Mouse (Mus musculus) brain, embryonic 18.5 days (tissue): Measurements from ENCODE around the gene Cep68.
"Not testable (repeated sequence)": the region's sequence is repeated elsewhere in the genome, so short reads cannot be mapped to it uniquely, and the experiment has no call there.

Source experiments
- DNase-seq: peaks from one replicate; pipeline ENCODE4 v3.0.0-alpha.2; 2012; ENCODE audit warnings: low read depth, low spot score

The Cep68 gene

DNA sequence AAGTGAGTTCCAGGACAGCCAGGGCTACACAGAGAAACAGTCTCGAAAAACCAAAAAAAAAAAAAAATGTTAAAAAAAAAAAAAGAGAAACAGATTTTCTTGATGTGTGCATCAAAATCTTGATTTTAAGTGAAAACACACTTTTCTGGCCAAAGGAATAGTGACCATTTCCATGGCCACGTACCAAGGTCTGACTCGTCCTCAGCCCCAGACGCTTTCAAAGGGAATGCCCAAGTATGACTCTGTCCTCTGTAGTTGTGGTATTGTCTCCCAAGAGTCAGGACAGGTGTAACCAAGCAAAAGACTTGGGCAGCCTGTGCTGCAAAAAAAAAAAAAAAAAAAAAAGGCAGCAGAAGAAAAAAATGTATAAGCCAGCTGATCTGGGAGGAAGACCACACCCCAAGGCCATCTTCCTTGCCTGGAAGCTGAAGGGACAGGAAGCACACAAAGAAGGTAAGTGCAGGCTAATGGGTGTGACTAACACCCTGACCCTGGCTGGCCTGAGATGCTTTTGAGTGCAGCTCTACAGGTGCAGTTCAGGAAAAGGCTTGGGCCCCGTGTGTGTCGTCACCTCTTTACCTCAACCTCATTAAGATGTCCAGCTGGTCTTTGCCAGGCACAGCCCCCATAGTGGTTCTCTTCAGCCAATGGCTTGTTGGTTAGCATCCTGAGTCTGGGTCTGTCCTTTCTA lies 6.7 kb downstream of the Cep68 start:
- DNase-seq, result no peak

GRCm38 (mm10) chr11:20241311-20241710 lies 7.9 kb downstream of the Cep68 start:
- DNase-seq, result no peak

DNA sequence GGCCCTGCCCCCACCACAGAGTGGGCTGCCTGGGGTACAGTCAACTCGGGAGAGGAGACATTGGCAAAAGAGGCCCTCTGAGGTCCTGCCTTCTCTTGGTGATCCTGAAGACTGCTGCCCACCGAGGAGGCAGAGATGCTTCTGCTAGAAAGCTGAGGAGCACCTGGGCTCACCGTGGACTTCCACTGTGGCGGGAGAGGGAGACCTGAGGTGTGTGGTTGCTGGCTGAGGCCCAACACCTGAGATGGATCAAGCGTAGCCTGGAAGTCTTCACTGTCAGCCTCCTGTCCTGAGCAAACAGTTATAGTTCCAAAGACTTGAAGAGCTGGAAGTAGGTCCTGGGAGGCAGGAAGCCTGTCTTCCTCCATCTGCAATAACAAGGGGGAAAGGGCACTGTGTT lies 8.9 kb downstream of the Cep68 start:
- no peak for DNase-seq

DNA sequence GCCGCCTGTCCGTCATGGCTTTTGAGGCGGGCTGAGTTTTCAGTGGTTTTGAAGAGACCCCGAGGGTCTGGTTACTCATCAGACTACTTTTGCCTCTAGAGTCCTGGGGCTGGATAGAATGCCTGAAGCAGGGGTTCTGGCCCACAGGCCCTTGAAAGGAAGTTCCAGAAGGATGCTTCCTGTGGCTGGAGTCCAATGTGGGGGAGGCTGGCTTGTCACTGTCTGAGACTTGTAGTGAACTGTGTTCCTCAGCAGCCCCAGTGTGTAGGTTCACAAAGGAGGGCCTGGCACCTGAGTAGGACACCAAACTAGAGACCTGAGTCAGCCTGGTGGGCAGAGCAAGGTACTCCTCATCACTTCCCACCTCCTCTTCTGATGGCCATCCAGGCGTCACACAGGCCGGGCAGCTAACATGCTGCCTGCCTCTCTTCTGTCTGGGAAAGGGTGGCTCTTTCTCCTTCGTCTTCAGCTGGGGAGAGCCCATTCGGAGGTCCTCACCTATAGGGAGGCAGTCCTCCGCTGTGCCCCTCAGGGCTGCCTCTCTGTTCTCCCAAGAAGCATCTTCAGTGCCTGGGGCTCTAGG lies 9.9 kb downstream of the Cep68 start:
- no peak for DNase-seq

GRCm38 (mm10) chr11:20237976-20238375 lies 11.3 kb downstream of the Cep68 start:
- DNase-seq, result no peak

DNA sequence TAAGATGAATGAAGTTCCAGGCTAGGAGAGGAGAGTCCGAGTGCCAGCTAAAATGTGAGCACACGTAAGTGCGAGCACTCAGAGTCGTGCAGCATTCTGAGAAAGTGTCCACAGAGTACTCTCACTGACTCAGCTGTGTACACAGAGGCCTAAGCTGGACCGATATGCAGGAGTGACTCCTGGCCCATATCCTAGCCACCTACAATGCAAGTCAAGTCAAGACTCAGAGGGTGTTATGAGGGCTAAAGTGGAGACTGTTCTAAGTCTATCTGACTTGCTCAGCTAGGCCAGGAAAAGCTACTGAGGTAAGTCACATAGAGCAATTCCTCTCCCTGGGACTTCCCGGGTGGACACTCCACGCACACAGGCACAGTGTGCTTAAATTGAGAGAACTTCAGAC lies 12.2 kb downstream of the Cep68 start:
- no peak for DNase-seq

DNA sequence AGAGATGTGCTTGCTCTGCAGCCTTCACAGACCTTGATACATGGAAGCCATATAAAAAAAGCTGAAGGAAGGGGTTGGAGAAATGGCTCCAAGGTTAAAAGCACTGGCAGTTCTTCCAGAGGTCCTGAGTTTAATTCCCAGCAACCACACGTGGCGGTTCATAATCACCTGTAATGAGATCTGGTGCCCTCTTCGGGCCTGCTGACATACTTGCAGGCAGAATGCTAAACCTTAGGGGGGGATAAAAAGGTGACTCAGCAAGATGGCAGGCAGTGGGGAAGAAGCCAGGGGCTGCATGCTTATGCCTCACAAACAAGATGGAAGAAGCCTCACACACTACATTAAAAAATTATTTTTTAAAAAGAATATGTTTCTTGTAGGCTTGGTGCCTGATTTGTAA lies 15.0 kb downstream of the Cep68 start:
- DNase-seq, result no peak

- no peak for DNase-seq
Measured at GRCm38 (mm10) chr11:20232016-20232755, 17.0 kb downstream of the Cep68 start.

GRCm38 (mm10) chr11:20231128-20231878 lies 17.9 kb downstream of the Cep68 start:
- DNase-seq, result no peak

GRCm38 (mm10) chr11:20230286-20230685 lies 18.9 kb downstream of the Cep68 start:
- DNase-seq, result no peak

GRCm38 (mm10) chr11:20229311-20229710 lies 19.9 kb downstream of the Cep68 start:
- no peak for DNase-seq

DNA sequence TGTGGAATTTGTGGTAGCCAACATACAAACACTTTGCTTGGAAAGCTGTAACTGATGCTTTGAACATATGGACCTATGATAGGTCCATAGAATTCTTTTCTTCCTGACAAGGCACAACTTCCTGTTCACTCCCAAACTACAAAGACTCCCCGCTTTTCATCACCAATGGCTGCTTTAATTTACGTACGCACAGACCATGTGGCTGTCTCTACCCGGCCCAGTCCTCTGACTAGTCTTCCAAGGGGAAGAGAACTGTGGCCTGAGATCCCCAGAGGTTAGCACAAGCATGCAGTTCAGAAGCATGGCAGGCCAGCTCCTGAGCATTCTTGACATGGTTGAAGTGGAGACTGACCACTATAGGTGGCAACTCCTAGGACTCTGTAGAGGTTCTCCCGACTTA lies 20.6 kb downstream of the Cep68 start:
- DNase-seq, result no peak

- no peak for DNase-seq
Measured at GRCm38 (mm10) chr11:20225938-20226337, 23.3 kb downstream of the Cep68 start.

GRCm38 (mm10) chr11:20224196-20224595 lies 25.0 kb downstream of the Cep68 start:
- no peak for DNase-seq

DNA sequence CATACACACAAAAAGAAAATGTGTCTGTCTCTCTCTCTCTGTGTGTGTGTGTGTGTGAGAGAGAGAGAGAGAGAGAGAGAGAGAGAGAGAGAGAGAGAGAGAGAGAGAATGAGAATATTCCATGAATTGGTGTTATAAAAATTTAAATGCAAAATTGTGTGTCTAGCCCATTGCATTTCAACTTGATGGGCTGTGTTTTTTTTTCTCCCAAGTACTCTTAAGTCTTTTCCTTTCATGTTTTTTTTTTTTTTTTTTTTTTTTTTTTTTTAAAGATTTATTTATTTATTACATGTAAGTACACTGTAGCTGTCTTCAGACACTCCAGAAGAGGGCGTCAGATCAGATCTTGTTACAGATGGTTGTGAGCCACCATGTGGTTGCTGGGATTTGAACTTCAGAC lies 27.6 kb downstream of the Cep68 start:
- DNase-seq, result not testable (repeated sequence)

- no peak for DNase-seq
Measured at GRCm38 (mm10) chr11:20217227-20217626, 32.0 kb downstream of the Cep68 start.

DNA sequence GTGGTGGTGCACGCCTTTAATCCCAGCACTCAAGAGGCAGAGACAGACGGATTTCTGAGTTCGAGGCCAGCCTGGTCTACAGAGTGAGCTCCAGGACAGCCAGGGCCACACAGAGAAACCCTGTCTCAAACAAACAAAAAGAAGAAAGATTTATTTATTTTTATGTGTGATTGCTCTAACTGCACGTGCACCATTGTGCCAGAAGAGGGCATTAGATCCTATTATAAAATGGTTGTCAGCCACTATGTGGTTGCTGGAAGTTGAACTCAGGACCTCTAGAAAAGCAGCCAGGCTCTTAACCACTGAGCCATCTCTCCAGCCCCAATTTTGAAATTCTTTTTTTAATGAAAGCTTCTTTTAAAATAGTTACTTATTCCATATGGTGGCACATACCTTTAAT lies 32.8 kb downstream of the Cep68 start:
- DNase-seq, result no peak

GRCm38 (mm10) chr11:20214779-20215178 lies 34.5 kb downstream of the Cep68 start:
- no peak for DNase-seq

- no peak for DNase-seq
Measured at GRCm38 (mm10) chr11:20211838-20212237, 37.4 kb downstream of the Cep68 start.

DNA sequence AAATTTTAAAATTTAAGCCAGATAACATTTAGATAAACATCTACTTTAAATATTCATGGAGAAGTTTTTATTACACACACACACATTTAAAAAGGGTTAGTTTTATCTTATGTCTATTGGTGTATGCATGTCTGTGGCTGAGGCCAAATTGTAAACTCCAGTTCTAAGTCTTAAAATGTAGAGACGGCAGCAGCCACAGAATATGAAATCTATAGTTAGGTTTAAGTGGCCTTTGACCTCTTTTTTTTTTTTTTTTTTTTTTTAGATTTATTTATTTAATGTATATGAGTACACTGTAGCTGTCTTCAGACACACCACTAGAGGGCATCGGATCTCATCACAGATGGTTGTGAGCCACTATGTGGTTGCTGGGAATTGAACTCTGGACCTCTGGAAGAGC lies 41.6 kb downstream of the Cep68 start:
- no peak for DNase-seq

DNA sequence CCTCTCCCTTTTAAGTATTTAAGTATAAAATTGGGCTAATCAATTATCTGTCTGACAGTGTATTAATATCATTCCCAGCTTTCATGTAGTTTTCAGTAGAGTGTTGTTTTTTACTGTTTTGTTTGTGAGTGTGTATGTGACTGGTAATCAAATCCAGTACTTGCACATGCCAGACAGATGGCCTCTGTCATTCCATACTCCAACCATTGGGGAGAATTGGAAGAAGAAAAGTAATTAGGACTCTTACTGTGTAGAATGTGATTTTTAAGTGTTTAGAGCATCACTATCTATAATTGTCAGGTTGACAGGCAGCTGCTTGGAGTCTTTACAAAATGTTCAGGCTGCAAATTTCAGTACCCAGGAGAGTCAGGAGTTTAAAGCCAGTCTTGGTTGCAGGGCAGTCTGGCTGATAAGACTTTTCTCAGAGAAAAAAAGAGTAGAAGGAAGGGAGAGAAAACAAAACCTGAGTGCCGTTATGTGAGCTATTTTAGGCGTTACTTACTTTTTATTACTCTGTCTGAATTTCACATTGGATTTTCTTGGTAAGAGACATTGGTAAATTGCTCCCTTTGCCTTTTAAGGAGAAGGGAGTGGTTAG lies 42.5 kb downstream of the Cep68 start:
- DNase-seq, result no peak

GRCm38 (mm10) chr11:20205538-20205937 lies 43.7 kb downstream of the Cep68 start:
- no peak for DNase-seq
